Mouse (Mus musculus) mouse trophoblast stem cell (cell line): ENCODE data around the gene Pou6f1.
"Not testable (repeated sequence)": the region's sequence is repeated elsewhere in the genome, so short reads cannot be mapped to it uniquely, and the experiment has no call there.

Experiments used
- in situ Hi-C, 2 experiments: fragments of 300-500 bp; cut with MseI, MboI; formaldehyde crosslinking; loops; 2 replicates in 1 of 2; 3 replicates in 1 of 2; pipeline ENCODE4 v1.15.1; 2025

Pou6f1 gene

GRCm38 (mm10) chr15:100599276-100600046 lies at the start of gene Pou6f1:
Gene Pou6f1 (minus strand): TSS chr15:100599984.
- in situ Hi-C loops, result no loop called here

DNA sequence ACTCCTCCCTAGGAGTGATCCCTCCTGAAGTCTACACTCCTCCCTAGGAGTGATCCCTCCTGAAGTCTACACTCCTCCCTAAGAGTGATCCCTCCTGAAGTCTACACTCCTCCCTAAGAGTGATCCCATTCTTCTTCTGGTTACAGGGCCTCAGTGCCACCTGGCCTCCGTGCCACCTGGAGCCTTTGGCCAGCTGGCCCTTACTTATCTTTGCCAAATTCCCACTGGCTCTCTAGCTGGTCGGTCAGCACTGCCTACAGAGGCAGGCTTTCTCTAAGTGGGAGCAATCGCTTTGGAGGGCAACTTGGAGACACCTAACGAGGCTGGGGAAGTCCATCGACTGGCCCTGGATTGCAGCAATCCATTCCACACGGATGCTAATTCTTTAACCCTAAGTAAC lies 46.4 kb upstream of the Pou6f1 start:
- in situ Hi-C loops, result no loop called here

DNA sequence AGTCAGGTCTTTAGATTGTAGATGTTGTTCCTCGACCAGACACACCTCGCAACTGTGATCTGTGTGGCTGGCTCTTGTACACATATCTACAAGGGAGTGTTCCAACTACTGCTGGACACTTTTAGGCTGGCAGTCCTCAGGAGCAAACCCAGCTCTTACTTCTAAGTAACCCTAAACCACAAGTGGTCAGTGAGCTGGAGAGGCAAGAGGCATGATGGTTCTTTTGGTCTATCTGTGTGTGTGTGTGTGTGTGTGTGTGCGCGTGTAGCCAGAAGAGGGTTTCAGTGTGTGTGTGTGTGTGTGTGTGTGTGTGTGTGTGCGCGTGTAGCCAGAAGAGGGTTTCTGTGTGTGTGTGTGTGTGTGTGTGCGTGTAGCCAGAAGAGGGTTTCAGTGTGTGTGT lies 42.7 kb upstream of the Pou6f1 start:
- in situ Hi-C loops, result no loop called here

DNA sequence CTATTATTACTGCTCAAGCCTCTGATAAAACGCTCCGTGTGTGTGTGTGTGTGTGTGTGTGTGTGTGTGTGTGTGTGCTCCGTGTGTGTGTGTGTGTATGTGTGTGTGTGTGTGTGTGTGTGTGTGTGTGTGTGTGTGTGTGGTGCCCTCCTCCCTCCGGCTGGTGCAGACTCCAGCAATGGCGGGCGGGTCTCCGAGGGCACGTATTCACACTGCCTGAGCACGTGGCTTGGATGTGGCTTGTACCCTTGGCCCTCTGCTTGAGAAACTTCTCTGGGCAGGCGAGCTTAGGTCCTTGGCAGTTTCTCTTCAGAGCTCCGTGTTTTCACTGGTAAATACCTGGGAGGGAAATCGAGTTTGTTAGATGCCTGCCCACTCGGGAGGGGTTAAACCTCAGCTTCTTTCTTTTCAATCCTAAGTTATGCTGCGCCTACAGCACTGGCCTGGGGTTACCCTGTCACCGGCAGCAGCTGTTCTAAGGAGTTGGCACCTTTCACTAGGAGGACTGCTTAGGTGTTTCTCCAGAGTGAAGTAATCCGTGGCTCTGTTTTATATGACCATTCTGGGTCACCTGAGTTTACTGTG lies 41.5 kb upstream of the Pou6f1 start:
- in situ Hi-C loops, result no loop called here

GRCm38 (mm10) chr15:100639972-100640750 lies 40.4 kb upstream of the Pou6f1 start:
- in situ Hi-C loops, result no loop called here

DNA sequence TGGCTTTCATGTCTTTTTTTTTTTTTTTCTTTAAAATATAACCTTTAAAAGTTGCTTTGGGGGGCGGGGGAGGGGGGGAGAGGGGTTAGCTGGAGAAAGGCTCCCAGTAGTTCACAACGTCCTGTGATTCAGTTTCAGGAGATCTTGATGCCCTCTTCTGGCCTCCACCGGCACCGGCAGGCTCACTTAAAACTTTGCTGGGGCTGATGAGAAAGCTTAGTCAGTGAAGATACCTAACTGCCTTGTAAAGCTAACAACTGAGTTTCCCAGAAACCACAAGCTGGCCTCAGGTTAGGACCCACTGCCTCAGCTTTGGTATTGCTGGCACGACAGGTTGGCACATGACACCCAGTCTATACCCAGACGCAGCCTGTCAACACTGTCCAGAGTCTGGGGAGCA lies 37.9 kb upstream of the Pou6f1 start:
- in situ Hi-C loops, result no loop called here

- in situ Hi-C loops, result no loop called here
These were observed 37.1 kb upstream of the Pou6f1 start, which contains the start of gene Smagp for GRCm38 (mm10) chr15:100636700-100637501. Gene Smagp (minus strand): TSS chr15:100636940.

DNA sequence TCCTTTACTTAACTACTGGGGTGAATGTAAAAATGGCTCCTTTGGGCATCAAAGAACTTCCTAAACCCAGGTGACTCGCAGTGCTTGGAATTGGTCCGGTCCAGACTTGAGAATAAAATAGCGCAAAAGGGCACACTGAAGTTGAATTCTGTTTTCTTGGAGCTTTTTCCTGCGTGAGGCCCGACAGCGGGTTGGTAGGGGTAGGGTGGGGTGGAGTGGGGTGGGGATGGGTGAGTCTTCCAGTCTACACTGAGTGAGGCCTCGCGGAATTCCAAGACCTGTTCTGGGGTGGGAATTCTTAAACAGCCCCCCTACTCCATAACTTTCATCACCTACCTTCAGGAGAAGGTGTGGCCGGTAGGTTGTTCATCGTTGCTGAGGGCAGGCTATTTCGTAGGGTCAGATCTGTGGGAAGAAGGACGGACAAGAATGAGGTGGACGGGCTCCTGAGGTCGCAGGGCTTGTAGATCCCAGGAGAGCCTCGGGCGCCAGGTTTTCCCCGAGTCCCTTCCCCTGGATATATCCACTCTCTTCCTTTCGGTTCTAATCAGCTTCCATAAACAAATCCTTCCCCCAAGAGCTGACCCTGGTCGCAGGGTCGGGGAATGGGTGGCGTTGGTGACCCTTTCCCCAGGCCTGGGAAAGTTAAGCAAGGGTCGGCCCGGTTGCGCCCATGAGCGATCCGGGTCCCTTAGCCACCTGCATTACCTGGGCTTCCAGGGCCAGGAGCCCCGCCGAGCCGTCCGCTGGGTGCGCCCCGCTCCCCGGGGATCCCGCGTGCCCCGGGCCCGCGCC lies 36.3 kb upstream of the Pou6f1 start:
- in situ Hi-C loops, result no loop called here

DNA sequence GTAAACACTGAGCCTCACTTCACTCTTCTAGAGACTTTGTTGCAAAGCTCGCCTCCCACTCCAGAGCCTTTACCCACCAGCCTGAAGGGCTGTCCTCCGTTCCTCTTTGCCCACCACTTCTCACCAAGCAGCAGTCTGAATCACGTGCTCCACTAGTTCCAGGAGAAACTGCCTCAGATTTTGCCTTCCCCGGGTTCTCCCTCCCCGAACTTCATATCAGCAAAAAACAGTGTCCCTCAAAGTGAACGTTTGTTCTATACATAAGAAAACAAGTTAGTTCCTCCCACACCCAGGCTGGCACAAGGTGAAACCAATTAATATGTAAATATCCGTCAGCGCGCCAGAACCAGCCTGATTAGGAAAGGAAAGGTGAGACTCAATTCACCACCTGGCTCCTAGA lies 35.5 kb upstream of the Pou6f1 start:
- in situ Hi-C loops, result no loop called here

DNA sequence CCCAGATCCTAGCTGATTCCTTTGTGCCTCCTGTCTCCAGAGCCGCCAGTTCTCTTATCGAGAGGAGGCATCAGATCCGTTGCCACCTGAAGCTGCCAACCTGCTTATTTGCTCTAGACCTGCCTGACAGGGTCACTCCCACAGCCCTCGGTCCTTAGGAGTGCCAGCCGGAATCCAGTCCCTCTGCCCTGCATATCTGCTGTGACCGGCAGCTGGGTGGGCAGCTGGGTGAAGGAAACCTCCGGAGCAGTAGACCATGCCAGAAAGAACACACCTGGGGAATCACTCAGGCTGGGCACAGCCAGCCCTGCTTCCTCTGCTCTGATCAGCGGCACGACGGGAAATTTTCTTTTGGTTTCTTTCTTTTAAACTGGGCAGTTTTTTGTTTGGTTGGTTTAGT lies 33.6 kb upstream of the Pou6f1 start:
- in situ Hi-C loops, result no loop called here

DNA sequence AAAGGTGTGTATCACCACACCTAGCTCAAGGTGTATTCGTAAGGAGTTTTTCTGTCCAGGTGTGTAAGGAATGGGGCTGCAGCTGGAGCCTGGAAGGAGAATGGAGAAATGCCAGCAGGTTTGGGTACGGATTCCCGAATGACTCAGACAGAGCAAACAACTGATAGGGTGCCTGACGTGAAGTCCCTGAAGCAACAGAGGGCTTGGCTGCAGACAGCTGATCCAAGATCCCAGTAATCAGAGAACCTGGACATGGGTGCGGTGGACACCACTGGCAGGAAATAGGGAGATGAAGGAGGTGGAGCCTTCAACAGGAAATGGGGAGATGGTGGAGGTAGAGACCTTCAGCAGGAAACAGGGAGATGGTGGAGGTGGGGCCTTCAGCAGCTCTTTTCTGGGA lies 32.5 kb upstream of the Pou6f1 start:
- in situ Hi-C loops, result no loop called here

GRCm38 (mm10) chr15:100631454-100632170 lies 31.8 kb upstream of the Pou6f1 start:
- in situ Hi-C loops, result no loop called here

GRCm38 (mm10) chr15:100630126-100630525 lies 30.3 kb upstream of the Pou6f1 start:
- in situ Hi-C loops, result no loop called here

DNA sequence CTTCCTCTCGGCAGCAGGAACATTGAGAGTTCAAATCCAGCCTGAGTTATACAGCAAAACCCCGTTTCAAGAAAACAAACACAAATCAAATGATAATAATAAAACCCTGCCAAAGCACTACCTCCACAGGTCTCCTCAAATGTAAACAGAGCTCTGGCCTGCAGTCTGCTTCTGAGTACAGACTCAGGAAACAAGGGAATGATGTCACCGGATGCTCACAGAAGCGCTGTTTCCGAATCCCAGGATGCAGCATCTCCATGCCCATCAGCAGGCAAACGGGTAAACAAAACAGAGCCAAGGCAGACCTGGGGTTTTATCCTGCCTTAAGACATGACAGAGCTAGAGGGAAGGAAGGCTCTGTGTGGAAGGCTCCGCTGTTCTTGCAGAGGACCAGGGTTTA lies 29.0 kb upstream of the Pou6f1 start:
- in situ Hi-C loops, result no loop called here

DNA sequence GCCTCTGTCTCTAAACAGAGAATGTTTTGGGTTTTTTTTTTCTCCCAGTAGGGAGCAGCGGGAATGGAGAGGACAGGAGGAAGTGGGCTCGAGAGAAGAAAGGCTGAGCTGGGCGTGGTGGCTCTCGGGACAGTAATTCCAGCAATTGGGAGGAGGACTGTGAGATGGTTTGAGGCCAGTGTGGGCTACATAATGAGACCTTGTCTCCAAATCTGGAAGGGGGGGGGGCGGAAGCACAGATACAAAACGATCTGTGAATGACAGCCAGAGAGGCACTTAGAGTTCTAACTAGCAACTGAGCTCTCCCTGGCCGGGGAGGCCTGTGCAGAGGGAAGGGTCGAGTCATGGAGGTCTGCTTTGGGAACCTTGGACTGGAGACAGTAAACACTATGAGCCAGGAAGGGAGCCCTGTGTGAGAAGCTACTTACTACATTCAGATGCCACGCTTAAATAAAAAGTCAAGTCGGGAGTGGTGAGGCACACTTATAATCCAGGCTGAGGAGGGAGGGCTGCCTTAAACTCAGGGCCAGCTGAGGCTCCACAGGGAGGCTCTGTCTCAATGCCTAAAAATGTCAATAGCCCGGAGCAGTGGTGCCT lies 28.1 kb upstream of the Pou6f1 start:
- in situ Hi-C loops, result no loop called here

DNA sequence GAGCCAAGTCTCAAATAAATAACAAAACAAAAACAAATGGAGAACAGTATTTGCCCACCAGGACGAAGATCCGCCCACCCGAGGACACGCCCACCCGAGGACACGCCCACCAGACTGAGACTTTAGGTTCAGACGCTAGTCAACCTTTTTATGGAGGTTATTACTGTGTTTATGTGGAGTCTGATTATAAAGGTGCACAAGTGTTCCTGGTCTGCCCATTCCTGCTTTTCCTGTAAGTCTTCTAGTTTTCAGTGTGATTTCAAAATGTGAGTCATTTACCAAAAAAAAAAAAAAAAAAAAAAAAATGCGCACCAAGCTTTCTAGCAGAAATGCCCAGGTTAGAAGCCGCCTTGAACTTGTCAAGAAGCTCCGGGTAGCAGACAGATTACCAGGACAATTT lies 27.5 kb upstream of the Pou6f1 start:
- in situ Hi-C loops, result no loop called here

GRCm38 (mm10) chr15:100624435-100624834 lies 24.7 kb upstream of the Pou6f1 start:
- in situ Hi-C loops, result no loop called here

GRCm38 (mm10) chr15:100623754-100624153 lies 24.0 kb upstream of the Pou6f1 start:
- in situ Hi-C loops, result no loop called here

- in situ Hi-C loops, result no loop called here
These were observed 22.4 kb upstream of the Pou6f1 start for GRCm38 (mm10) chr15:100622164-100622563.

DNA sequence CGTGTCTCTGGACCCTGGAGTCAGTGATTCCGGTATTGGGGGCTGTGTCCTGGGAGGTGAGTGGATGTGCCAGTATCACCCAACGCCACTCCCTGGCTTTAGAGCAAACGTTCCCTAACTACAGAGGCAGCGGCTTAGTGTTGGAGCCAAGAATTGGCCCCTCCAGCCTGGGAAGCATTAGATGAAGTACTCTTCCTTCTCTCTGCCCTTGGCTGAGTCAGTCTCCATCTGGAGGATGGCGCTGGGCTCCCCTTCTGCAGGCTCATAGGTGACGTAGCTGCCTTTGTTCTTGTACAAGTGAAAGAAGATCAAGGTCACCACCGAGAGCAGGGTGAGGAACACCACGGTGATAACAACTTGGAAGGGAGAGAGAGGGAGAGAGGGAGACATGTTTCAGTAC lies 21.9 kb upstream of the Pou6f1 start:
- in situ Hi-C loops, result not testable (repeated sequence)
